Mouse (Mus musculus) embryonic facial prominence, embryonic 12.5 days (tissue): ENCODE measurements around the gene Rnf34. TPM values are rescaled to one million over a fixed set of nuclear protein-coding genes. Genes with fewer than 3 reads are reported as not detected.

Experiments
- ATAC-seq: fragments of 200-750 bp; cut with Nextera tagmentation; 2 replicates; pipeline ENCODE4 v1.8.0; 2017; ENCODE audit not compliant: insufficient number of reproducible peaks, insufficient read depth, low FRiP score, low TSS enrichment
- H3K27ac ChIP-seq: fragments of 300-500 bp; sonication (generic); 2 replicates; pipeline ENCODE4 v1.5.1; 2016; ENCODE audit warnings: mild to moderate bottlenecking
- H3K27me3 ChIP-seq: fragments of 300-500 bp; sonication (generic); 2 replicates; pipeline ENCODE4 v1.6.1; 2016; ENCODE audit warnings: mild to moderate bottlenecking, moderate library complexity
- H3K36me3 ChIP-seq: fragments of 300-500 bp; sonication (generic); 2 replicates; pipeline ENCODE4 v1.6.1; 2016; ENCODE audit warnings: mild to moderate bottlenecking
- H3K4me1 ChIP-seq: fragments of 300-500 bp; sonication (generic); 2 replicates; pipeline ENCODE4 v1.6.1; 2016
- H3K4me2 ChIP-seq: fragments of 300-500 bp; sonication (generic); replicated peaks from 2 replicates; pipeline ENCODE4 v1.6.1; 2016; ENCODE audit warnings: mild to moderate bottlenecking, moderate library complexity
- H3K4me3 ChIP-seq: fragments of 300-500 bp; sonication (generic); 2 replicates; pipeline ENCODE4 v1.5.1; 2016; ENCODE audit warnings: mild to moderate bottlenecking
- H3K9ac ChIP-seq: fragments of 300-500 bp; sonication (generic); 2 replicates; pipeline ENCODE4 v1.6.1; 2016; ENCODE audit warnings: mild to moderate bottlenecking, moderate library complexity
- H3K9me3 ChIP-seq: fragments of 300-500 bp; sonication (generic); 2 replicates; pipeline ENCODE4 v1.6.1; 2016; ENCODE audit warnings: mild to moderate bottlenecking, moderate library complexity
- WGBS: fragments of 180-500 bp; shearing (Covaris S2); methylation state at CpG from one replicate; pipeline ENCODE4 v1.1.7; 2016; 5-methylcytosine and 5-hydroxymethylcytosine counted together
- polyA plus RNA-seq: library from polyadenylated mRNA; unstranded; fragments of >200 nt; fragmentation: Nextera tagmentation; extraction: Ambion mirVana; gene quantifications from 2 replicates; pipeline ENCODE4 v1.2.1, GENCODE M21; 2016

Rnf34 gene
- 36.7 and 40.7 TPM in 2 replicates for polyA plus RNA-seq

DNA sequence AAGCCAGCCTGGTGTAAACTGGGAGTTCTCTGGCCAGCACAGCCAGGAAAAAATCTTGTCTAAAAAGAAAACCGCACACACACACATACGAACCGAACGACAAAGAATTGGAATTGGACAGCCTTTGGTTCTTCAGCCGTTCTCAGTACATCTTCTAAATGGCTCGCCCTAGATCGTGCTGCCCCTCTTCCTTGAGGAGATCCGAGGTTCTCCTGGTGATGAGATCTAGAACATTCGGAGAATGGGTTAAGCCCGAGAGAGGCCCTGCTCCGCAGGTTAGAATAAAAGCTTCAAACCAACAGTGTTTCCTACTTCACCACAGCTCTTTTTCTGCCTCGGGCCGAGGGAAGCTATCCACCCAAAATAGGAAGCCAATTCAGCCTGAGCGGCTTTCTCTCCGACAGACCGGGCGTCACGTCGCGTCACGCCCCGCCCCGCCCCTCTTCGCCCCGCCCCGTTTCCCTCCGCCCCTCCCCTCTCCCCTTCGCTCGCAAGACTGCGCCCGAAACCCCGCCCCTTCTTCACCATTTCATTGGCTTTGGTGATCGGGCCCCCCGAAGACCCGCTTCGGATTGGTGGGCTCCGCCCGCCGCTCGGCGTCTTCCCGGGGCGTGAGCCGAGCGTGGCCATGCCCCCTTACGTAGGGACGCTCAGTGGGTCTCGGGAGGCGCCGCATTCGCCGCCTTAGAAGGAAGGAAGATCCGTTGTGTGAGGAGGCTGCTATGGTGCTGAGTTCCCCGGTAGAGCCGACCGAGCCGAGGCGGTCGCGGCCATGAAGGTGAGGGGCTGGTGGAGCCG is at the start of gene Rnf34:
Gene Rnf34, plus strand, starts transcription at position 528 of the 798 bp plus-strand sequence.
- peak within 1 kb of the TSS; percentile 92 for H3K27ac ChIP-seq
- H3K36me3 ChIP-seq, result no peaks in the 10 kb centered on the region
- no peaks in the 10 kb centered on the region for H3K9me3 ChIP-seq
- peak within 1 kb of the TSS; percentile 85 for H3K4me2 ChIP-seq
- peak; percentile 100 for ATAC-seq
- H3K4me1 ChIP-seq, result peaks cover 13% of the 10 kb centered on the region
- H3K4me3 ChIP-seq, result peak within 1 kb of the TSS; percentile 91
- WGBS, result under 1% methylated on average over 53 of the region's 61 CpGs
- peak within 1 kb of the TSS; percentile 95 for H3K9ac ChIP-seq
- no peaks in the 10 kb centered on the region for H3K27me3 ChIP-seq

- H3K36me3 ChIP-seq, result peaks cover 92% of the 10 kb centered on the region
- H3K4me3 ChIP-seq, result no peak overlapping the region
- WGBS, result 72% methylated on average over 13 of the region's 13 CpGs
- H3K27ac ChIP-seq, result no peak overlapping the region
- H3K27me3 ChIP-seq, result no peaks in the 10 kb centered on the region
- no peaks in the 10 kb centered on the region for H3K9me3 ChIP-seq
- H3K4me1 ChIP-seq, result no peaks in the 10 kb centered on the region
- ATAC-seq, result no peak
- H3K4me2 ChIP-seq, result no peak overlapping the region
- H3K9ac ChIP-seq, result no peak overlapping the region
Observed at GRCm38 (mm10) chr5:122800345-122801010, 49.4 kb upstream of the Rnf34 start.

DNA sequence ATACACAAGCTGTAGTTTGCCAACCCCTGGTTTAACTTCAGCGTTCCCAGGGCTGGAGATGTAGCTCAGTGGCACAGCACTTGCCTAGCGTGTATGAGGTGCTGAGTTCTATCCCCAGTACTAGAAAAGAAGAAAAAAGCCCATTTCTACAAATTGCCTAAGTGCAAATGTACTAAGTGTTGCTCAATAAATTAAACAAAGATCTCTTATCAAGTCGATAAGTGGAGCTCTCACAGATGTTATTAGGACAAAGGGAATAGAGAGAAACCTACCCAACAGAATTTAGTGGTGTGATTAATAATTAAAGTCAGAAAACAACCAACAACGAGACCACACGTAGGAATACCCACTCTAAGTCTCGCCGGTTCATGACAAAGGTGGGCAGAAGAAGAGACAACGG is 48.2 kb upstream of the Rnf34 start:
- Histone ChIP-seq H3K27me3 (no peaks in the 10 kb centered on the region), H3K27ac (no peak overlapping the region), H3K36me3 (peaks cover 96% of the 10 kb centered on the region), H3K9ac (no peak overlapping the region), H3K9me3 (no peaks in the 10 kb centered on the region), H3K4me3 (no peak overlapping the region), H3K4me2 (no peak overlapping the region), H3K4me1 (no peaks in the 10 kb centered on the region)
- 94% methylated on average over 8 of the region's 8 CpGs for WGBS
- ATAC-seq, result no peak

- no peaks in the 10 kb centered on the region for H3K4me1 ChIP-seq
- no peak overlapping the region for H3K27ac ChIP-seq
- no peaks in the 10 kb centered on the region for H3K9me3 ChIP-seq
- ATAC-seq, result no peak
- H3K4me3 ChIP-seq, result no peak overlapping the region
- 79% methylated on average over 9 of the region's 9 CpGs for WGBS
- peaks cover 99% of the 10 kb centered on the region for H3K36me3 ChIP-seq
- H3K9ac ChIP-seq, result no peak overlapping the region
- no peaks in the 10 kb centered on the region for H3K27me3 ChIP-seq
- no peak overlapping the region for H3K4me2 ChIP-seq
Observed at GRCm38 (mm10) chr5:122802706-122803105, 47.1 kb upstream of the Rnf34 start.

DNA sequence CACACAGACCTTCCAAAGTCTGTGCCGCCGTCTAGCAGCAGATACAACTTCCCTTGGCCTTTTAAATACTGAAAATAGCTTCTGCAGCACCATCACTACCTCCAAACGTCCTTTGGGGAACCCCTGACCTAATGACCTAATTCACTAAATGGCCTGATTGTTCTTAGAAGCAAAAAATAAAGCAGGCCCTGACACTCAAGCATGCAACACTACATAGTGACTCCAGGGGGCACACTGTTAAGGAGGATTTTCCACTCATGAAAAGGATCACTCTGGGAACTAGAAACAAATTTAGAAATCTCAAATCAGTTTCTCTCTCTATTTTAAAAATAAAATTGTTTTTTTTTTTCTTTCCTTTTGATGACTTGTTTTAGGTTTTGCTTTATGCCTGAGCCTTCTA is 44.3 kb upstream of the Rnf34 start:
- Histone ChIP-seq H3K9me3 (no peaks in the 10 kb centered on the region), H3K4me3 (no peak overlapping the region), H3K27me3 (no peaks in the 10 kb centered on the region), H3K4me2 (no peak overlapping the region), H3K9ac (no peak overlapping the region), H3K4me1 (no peaks in the 10 kb centered on the region), H3K36me3 (peaks cover 85% of the 10 kb centered on the region), H3K27ac (no peak overlapping the region)
- no peak for ATAC-seq
- 48% methylated on average over 3 of the region's 3 CpGs for WGBS

DNA sequence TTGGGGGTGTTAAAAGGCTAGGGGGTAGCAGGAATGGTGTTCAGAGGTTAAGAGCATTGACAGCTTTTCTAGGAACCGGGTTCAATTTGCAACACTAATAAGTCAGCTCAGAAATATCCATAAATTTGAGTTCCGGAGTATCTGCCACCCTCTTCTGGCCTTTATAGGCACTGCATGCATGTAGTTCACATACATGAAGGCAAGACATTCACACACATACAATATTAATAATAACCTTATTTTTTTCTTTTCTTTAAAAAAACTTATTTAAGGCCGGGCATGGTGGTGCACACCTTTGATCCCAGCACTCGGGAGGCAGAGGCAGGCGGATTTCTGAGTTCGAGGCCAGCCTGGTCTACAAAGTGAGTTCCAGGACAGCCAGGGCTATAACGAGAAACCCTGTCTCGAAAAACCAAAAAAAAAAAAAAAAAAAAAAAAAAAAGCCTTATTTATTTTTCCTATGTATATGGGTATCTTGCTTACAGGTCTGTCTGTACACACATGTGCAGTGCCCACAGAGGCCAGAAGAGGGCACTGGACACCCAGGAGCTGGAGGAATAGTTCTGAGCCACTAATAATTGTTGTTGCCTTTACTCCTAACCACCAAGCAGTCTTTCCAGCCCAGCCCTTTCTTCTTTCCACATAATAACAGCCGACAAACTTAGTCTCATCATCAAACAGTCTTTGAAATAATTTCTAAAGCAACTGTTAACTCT is 38.3 kb upstream of the Rnf34 start:
- WGBS, result 93% methylated on average over 9 of the region's 9 CpGs
- ATAC-seq, result no peak
- peaks cover 79% of the 10 kb centered on the region for H3K36me3 ChIP-seq
- no peaks in the 10 kb centered on the region for H3K4me1 ChIP-seq
- H3K27me3 ChIP-seq, result no peaks in the 10 kb centered on the region
- H3K27ac ChIP-seq, result no peak overlapping the region
- no peak overlapping the region for H3K4me2 ChIP-seq
- no peaks in the 10 kb centered on the region for H3K9me3 ChIP-seq
- no peak overlapping the region for H3K4me3 ChIP-seq
- H3K9ac ChIP-seq, result no peak overlapping the region

GRCm38 (mm10) chr5:122812699-122813098 is 37.1 kb upstream of the Rnf34 start:
- no peak overlapping the region for H3K4me3 ChIP-seq
- H3K27me3 ChIP-seq, result no peaks in the 10 kb centered on the region
- no peak for ATAC-seq
- no peak overlapping the region for H3K27ac ChIP-seq
- no peaks in the 10 kb centered on the region for H3K9me3 ChIP-seq
- WGBS, result 86% methylated on average over 3 of the region's 3 CpGs
- H3K9ac ChIP-seq, result no peak overlapping the region
- H3K36me3 ChIP-seq, result peaks cover 76% of the 10 kb centered on the region
- no peaks in the 10 kb centered on the region for H3K4me1 ChIP-seq
- H3K4me2 ChIP-seq, result no peak overlapping the region

GRCm38 (mm10) chr5:122820777-122821523 is 28.9 kb upstream of the Rnf34 start, which contains the start of gene Anapc5:
Gene Anapc5, minus strand, starts transcription at chr5:122821339.
- peak within 1 kb of the TSS; percentile 78 for H3K9ac ChIP-seq
- peak within 1 kb of the TSS; percentile 59 for H3K4me2 ChIP-seq
- peak within 1 kb of the TSS; percentile 77 for H3K4me3 ChIP-seq
- H3K4me1 ChIP-seq, result peaks cover 7% of the 10 kb centered on the region
- H3K9me3 ChIP-seq, result no peaks in the 10 kb centered on the region
- H3K27ac ChIP-seq, result peak within 1 kb of the TSS; percentile 97
- H3K36me3 ChIP-seq, result peaks cover 25% of the 10 kb centered on the region
- under 1% methylated on average over 55 of the region's 55 CpGs for WGBS
- peak; percentile 100 for ATAC-seq
- no peaks in the 10 kb centered on the region for H3K27me3 ChIP-seq

- 0% methylated on average over 10 of the region's 10 CpGs for WGBS
- peak overlapping the region; percentile 77 for H3K4me3 ChIP-seq
- peak overlapping the region; percentile 97 for H3K27ac ChIP-seq
- peaks cover 21% of the 10 kb centered on the region for H3K36me3 ChIP-seq
- peak overlapping the region; percentile 59 for H3K4me2 ChIP-seq
- no peaks in the 10 kb centered on the region for H3K9me3 ChIP-seq
- H3K4me1 ChIP-seq, result peaks cover 7% of the 10 kb centered on the region
- H3K9ac ChIP-seq, result 0 out of 2 replicates have a peak overlapping the region, but pooled peaks have one; percentile 78
- peak; percentile 50 for ATAC-seq
- no peaks in the 10 kb centered on the region for H3K27me3 ChIP-seq
Observed at GRCm38 (mm10) chr5:122821524-122821885, 28.3 kb upstream of the Rnf34 start.

DNA sequence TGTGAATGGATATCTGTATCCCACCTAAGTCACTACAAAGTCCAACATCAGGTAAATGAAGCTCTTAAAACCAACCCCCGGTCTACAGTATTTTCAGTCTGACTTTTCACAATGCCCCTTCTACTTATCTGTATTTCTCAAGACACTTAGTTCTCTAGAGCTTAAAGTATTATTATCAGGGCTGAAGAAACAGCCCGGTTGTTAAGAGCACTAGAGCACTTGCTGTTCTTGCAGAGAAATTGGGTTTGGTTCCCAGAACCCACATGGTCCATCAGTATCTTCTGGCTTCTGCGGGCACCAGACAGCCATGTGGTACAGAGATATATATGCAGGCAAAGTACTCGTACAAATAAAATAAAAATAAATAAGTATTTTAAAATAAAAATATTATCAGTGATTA is 27.4 kb upstream of the Rnf34 start:
- no peak overlapping the region for H3K27ac ChIP-seq
- no peak overlapping the region for H3K9ac ChIP-seq
- H3K9me3 ChIP-seq, result no peaks in the 10 kb centered on the region
- peaks cover 15% of the 10 kb centered on the region for H3K36me3 ChIP-seq
- no peak overlapping the region for H3K4me2 ChIP-seq
- 92% methylated on average over 4 of the region's 4 CpGs for WGBS
- ATAC-seq, result no peak
- H3K27me3 ChIP-seq, result no peaks in the 10 kb centered on the region
- H3K4me1 ChIP-seq, result peaks cover 7% of the 10 kb centered on the region
- no peak overlapping the region for H3K4me3 ChIP-seq

DNA sequence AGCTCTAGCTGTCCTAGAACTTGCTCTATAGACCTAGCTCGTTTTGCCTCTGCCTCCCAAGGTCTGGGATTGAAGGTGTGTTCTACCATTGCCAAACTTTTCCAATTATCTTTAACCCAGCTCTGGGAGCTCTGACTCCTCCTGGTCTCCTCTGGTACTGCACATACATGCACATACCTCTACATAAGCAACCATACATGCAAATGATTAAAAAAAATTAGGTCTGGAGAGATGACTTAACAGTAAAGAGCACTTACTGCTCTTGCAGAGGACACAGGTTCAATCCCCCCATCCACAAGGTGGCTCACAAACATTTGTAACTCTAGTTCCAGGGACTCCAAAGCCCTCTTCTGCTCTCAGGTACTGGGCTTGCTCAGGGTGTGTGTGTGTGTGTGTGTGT is 25.9 kb upstream of the Rnf34 start:
- Histone ChIP-seq H3K4me2 (no peak overlapping the region), H3K4me1 (peaks cover 7% of the 10 kb centered on the region), H3K27me3 (no peaks in the 10 kb centered on the region), H3K9ac (no peak overlapping the region), H3K27ac (no peak overlapping the region), H3K9me3 (no peaks in the 10 kb centered on the region), H3K4me3 (no peak overlapping the region), H3K36me3 (no peaks in the 10 kb centered on the region; the same call in 1 of the 2 replicates)
- no peak for ATAC-seq
- 70% methylated on average over 1 of the region's 1 CpGs for WGBS
